Mouse (Mus musculus) ovary, adult 18-20 months (tissue): ENCODE data around the gene Pign.

ENCODE experiments used
- DNase-seq: peaks from one replicate; pipeline ENCODE4 v3.0.0; 2022; ENCODE audit warnings: low spot score, mixed read lengths

Gene Pign

GRCm38 (mm10) chr1:105563821-105564220, 99.7 kb downstream of the Pign start:
- DNase-seq: no peak

GRCm38 (mm10) chr1:105556078-105556477, 107.4 kb downstream of the Pign start:
- DNase-seq: no peak

- DNase-seq: no peak
These were observed 108.2 kb downstream of the Pign start for GRCm38 (mm10) chr1:105555192-105555718.

DNA sequence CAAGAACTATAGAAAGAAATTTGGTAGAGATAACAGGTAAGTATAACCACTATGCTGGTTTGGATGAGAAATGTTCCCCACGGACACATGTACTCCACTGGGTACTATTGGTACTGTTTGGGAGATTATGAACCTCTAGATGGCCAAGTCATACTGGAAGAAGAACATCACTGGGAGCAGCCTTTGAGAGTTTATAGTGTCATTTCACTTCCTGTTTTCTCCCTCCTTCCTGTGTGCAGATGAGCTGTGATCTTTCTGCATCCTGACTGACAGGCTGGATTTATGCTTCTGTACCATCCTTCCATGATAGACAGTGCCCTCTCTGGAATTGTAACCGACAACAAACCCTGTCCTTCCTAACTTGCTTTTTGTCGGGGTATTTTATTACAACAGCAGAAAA, 110.3 kb downstream of the Pign start:
- DNase-seq: no peak

- no peak for DNase-seq
These were observed 113.3 kb downstream of the Pign start for GRCm38 (mm10) chr1:105550163-105550562.

DNA sequence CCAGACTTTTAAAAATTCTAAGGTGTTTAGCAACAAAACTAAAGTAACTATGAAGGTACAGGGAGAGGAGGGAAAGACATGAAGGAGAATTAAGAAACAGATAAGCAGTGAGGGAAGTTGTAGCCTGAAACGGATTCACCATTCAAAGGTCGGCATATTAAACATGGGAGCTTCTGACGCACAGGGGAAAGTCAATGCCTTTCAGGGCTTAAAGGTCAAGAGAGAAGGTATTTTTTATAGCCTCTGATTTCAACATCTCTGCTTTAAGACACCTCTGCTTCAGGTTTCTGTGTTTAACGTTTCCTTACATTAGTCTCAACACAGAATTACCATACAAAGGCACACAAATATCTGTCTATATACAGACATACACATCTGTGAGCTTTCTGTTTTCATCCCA, 113.8 kb downstream of the Pign start:
- DNase-seq: no peak

- no peak for DNase-seq
These were observed 120.4 kb downstream of the Pign start for GRCm38 (mm10) chr1:105543051-105543450.

DNA sequence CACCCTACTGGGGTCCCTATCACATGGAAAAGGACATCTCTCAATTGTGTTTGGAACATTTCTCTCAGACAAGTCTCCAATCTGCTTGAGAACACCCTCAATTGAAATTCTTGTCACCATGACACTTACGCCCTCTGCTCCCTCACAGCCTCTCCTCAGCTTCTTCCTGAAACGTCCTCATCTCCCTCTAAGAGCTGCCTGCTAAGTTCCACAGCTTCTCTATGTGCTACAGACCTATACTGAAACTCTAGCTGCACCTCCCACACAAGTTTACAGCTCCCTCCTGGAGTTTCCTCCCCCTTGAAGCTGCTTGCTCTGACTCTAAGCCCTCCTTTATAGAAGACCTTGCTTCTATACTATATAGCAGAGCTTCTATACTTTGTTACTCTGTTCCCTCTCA, 139.7 kb downstream of the Pign start:
- DNase-seq: no peak

- DNase-seq: no peak
These were observed 141.2 kb downstream of the Pign start for GRCm38 (mm10) chr1:105522321-105522720.

DNA sequence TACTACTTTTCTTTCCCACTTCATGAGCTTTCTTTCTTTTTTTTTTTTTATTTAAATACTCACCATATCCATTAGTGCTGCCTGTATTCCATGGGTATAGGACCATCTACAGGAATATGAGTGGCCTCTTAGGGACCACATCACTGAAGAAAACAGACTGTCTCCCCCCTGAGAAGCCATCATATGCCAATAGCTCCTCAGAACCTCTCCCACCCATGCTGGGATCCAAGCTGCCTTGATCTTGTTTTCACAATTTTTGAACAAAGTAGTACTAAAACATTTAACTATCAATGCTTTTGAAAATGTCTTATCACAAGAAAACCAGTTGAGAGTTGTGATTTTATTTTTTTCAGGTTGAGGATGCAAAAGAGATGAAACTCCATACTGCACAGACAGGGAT, 145.4 kb downstream of the Pign start:
- no peak for DNase-seq

DNA sequence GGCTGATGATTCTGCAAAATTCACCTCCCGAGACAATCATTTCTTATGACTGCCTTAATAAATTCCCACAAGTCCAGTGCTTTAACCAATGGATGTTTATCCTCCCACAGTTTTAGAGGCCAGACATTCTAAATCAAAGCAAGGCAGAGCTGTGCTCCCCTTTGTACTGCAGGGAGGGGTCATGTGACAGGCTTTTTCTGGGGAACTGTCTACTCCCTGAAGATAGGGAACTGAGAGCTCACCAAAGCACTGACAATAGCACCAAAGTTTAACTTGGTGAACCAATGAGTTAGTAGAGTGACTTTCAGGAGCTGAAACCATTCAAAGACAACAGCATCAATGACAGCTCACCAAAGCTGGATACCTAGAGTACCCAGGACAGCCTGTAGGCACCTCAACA, 156.4 kb downstream of the Pign start:
- no peak for DNase-seq

- no peak for DNase-seq
These were observed 170.9 kb downstream of the Pign start for GRCm38 (mm10) chr1:105492626-105493025.

DNA sequence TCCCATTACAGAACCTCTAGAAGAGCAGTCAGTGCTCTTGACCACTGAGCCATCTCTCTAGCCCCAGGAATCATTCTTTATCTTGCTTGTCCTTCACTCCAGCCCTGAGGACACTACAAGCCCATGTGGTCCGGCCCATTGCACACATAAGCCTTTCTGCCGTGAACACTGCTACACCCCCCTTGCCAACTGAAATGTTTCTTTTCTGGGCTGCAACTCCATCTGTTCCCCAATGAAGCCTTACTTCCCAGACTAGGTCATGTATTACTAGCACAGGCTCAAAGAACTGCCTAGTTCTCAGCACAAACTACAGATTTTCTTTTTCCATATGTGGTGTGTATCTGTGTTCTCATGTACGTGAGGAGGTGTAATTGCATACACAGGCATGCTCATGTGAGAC, 174.0 kb downstream of the Pign start:
- DNase-seq: no peak

DNA sequence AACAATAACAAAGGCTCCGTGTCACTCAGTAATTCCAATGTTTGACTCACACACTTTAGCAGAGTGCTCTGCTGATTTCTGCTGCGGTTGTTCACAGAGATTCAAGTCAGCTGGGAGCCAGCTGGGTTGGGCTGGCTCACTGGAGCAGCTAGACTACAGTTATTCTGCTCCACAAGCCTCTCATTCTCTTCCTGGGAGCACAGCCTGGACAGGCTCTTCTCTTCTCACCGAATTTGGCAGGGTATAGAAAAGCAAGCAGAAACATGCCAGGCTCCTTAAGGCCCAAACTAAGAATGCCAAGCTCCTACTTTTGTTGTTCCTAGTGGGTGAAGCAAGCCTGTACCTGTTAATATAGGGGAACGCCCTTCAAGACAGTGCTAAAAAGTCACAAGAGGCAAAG, 176.4 kb downstream of the Pign start:
- DNase-seq: no peak
